Mouse (Mus musculus) liver, embryonic 15.5 days (tissue): ENCODE data around the gene Olfr972. TPM values are rescaled to one million over a fixed set of nuclear protein-coding genes. Genes with fewer than 3 reads are reported as not detected.
"Not testable (repeated sequence)": the region's sequence is repeated elsewhere in the genome, so short reads cannot be mapped to it uniquely, and the experiment has no call there.

ENCODE experiments used
- ATAC-seq: fragments of 200-750 bp; cut with Nextera tagmentation; 2 replicates; pipeline ENCODE4 v1.8.0; 2017; ENCODE audit warnings: moderate number of reproducible peaks, mild to moderate bottlenecking, moderate library complexity; ENCODE audit not compliant: insufficient read depth
- H3K27ac ChIP-seq: fragments of 300-500 bp; sonication (generic); replicated peaks from 2 replicates; pipeline ENCODE4 v1.5.1; 2015; ENCODE audit warnings: mild to moderate bottlenecking, inconsistent platforms
- H3K27me3 ChIP-seq: fragments of 300-500 bp; sonication (generic); 2 replicates; pipeline ENCODE4 v1.6.1; 2015; ENCODE audit warnings: mild to moderate bottlenecking, inconsistent platforms
- H3K36me3 ChIP-seq: fragments of 300-500 bp; sonication (generic); replicated peaks from 2 replicates; pipeline ENCODE4 v1.6.1; 2015; ENCODE audit warnings: moderate library complexity, mild to moderate bottlenecking, inconsistent platforms
- H3K4me1 ChIP-seq: fragments of 300-500 bp; sonication (generic); replicated peaks from 2 replicates; pipeline ENCODE4 v1.6.1; 2015; ENCODE audit warnings: inconsistent platforms
- H3K4me2 ChIP-seq: fragments of 300-500 bp; sonication (generic); 2 replicates; pipeline ENCODE4 v1.6.1; 2015; ENCODE audit warnings: moderate library complexity, mild to moderate bottlenecking, inconsistent platforms
- H3K4me3 ChIP-seq: fragments of 300-500 bp; sonication (generic); replicated peaks from 2 replicates; pipeline ENCODE4 v1.5.1; 2015; ENCODE audit warnings: mild to moderate bottlenecking, inconsistent platforms
- H3K9ac ChIP-seq: fragments of 300-500 bp; sonication (generic); 2 replicates; pipeline ENCODE4 v1.6.1; 2015; ENCODE audit warnings: moderate library complexity, mild to moderate bottlenecking, inconsistent platforms
- H3K9me3 ChIP-seq: fragments of 300-500 bp; sonication (generic); replicated peaks from 2 replicates; pipeline ENCODE4 v1.6.1; 2016; ENCODE audit warnings: inconsistent platforms
- WGBS: fragments of 180-500 bp; shearing (Covaris S2); methylation state at CpG from one replicate; pipeline ENCODE4 v1.1.7; 2015; ENCODE audit warnings: mixed read lengths; ENCODE audit not compliant: insufficient replicate concordance; 5-methylcytosine and 5-hydroxymethylcytosine counted together
- polyA plus RNA-seq: library from polyadenylated mRNA; unstranded; fragments of >200 nt; fragmentation: Nextera tagmentation; extraction: Ambion mirVana; gene quantifications from 2 replicates; pipeline ENCODE4 v1.2.1, GENCODE M21; 2015

The Olfr972 gene
- not detected in 2 replicates for polyA plus RNA-seq

- Histone ChIP-seq H3K4me1 (no peaks in the 10 kb centered on the region), H3K27me3 (no peaks in the 10 kb centered on the region)
Observed at GRCm38 (mm10) chr9:39866122-39866521, at the start of gene Olfr972. Gene Olfr972, plus strand, starts transcription at chr9:39866422.

GRCm38 (mm10) chr9:39836576-39836975, 29.6 kb upstream of the Olfr972 start, which contains the start of gene Olfr971:
Gene Olfr971, plus strand, starts transcription at chr9:39836876.
- not testable (repeated sequence) for H3K4me3 ChIP-seq, H3K4me2 ChIP-seq, ATAC-seq, H3K27ac ChIP-seq, H3K4me1 ChIP-seq, H3K36me3 ChIP-seq, H3K27me3 ChIP-seq, H3K9ac ChIP-seq, H3K9me3 ChIP-seq
- 46% methylated on average over 2 of the region's 2 CpGs for WGBS

More at GRCm38 (mm10) chr9:39866122-39866521, at the start of gene Olfr972:
- no peak for ATAC-seq
- no peaks in the 10 kb centered on the region for H3K9me3 ChIP-seq
- no peak within 1 kb of the TSS for H3K4me2 ChIP-seq
- H3K36me3 ChIP-seq, result no peaks in the 10 kb centered on the region
- no peak within 1 kb of the TSS for H3K9ac ChIP-seq
- H3K4me3 ChIP-seq, result no peak within 1 kb of the TSS
- WGBS, result 39% methylated on average over 2 of the region's 2 CpGs
- no peak within 1 kb of the TSS for H3K27ac ChIP-seq

DNA sequence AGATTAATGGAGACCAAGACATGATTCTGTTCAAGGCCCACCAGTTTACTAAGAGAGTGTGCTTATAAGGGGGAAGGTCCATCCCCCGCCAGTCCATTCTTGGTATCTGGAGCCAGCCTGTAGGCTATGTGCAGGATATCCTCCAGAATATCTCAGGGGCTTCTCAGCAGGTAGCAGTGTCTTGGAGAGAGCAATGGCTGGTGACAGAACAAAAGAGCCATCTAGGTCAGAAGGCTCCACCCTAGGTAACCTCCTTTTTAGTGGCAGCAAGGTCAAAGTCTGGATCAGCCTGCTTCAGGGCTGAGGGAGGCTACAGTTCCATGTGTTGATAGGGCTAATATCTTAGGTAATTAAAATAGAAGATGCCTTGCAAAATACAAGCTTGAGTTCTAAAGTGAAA, 5.8 kb downstream of the Olfr972 start:
- H3K36me3 ChIP-seq, H3K4me2 ChIP-seq, ATAC-seq, H3K9me3 ChIP-seq, H3K27ac ChIP-seq, H3K9ac ChIP-seq, H3K4me3 ChIP-seq, H3K4me1 ChIP-seq, H3K27me3 ChIP-seq: not testable (repeated sequence)
- 44% methylated on average over 1 of the region's 1 CpGs for WGBS

GRCm38 (mm10) chr9:39877541-39878396, 11.5 kb downstream of the Olfr972 start:
- H3K9ac ChIP-seq, ATAC-seq, H3K4me1 ChIP-seq, H3K4me2 ChIP-seq, H3K27me3 ChIP-seq, H3K36me3 ChIP-seq, H3K9me3 ChIP-seq, H3K4me3 ChIP-seq, H3K27ac ChIP-seq: not testable (repeated sequence)
- no CpG with 5 or more reads among the region's 4 CpGs for WGBS

DNA sequence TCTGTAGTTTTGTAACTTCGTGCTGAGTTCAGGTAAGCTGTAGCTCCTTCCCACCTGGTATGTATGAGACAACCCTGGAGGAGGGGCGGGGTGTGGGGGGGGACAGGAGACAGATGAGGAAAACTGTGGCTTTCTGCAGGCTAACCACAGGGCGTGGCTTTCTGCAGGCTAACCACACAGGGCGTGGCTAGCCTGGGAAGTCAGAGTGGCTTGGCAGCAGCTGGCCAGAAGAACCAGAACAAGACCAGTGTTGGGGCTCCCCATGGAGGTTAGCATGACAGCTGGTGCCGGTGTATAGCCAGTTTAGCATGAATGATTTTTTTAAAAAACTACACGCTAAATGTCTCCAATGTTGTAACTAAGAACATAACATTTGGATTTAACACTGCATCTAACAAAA, 38.9 kb downstream of the Olfr972 start:
- Histone ChIP-seq H3K4me2 (no peak overlapping the region), H3K36me3 (no peaks in the 10 kb centered on the region), H3K9ac (no peak overlapping the region), H3K4me3 (no peak overlapping the region), H3K27me3 (no peaks in the 10 kb centered on the region), H3K9me3 (no peaks in the 10 kb centered on the region), H3K4me1 (no peaks in the 10 kb centered on the region), H3K27ac (no peak overlapping the region)
- 15% methylated on average over 6 of the region's 6 CpGs for WGBS
- ATAC-seq, result no peak

GRCm38 (mm10) chr9:39907036-39907435, 40.8 kb downstream of the Olfr972 start, which contains the start of gene Olfr229:
Gene Olfr229, plus strand, starts transcription at chr9:39907336.
- Histone ChIP-seq H3K4me2 (no peak within 1 kb of the TSS), H3K27ac (no peak within 1 kb of the TSS), H3K36me3 (no peaks in the 10 kb centered on the region), H3K9me3 (no peaks in the 10 kb centered on the region), H3K4me1 (no peaks in the 10 kb centered on the region), H3K9ac (no peak within 1 kb of the TSS), H3K27me3 (no peaks in the 10 kb centered on the region), H3K4me3 (no peak within 1 kb of the TSS)
- ATAC-seq, result no peak
- WGBS, result 62% methylated on average over 2 of the region's 2 CpGs

DNA sequence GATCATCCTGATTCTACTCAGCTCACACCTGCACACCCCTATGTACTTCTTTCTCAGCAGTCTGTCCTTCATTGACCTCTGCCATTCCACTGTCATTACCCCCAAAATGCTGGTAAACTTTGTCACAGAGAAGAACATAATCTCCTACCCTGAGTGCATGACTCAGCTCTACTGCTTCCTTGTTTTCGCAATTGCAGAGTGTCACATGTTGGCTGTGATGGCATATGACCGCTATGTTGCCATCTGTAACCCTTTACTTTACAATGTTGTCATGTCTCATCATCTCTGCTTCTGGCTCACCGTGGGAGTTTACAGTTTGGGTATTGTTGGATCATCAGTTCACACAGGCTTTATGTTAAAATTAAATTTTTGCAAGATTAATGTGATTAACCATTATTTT, 43.7 kb downstream of the Olfr972 start:
- no peaks in the 10 kb centered on the region for H3K9me3 ChIP-seq
- no peaks in the 10 kb centered on the region for H3K27me3 ChIP-seq
- ATAC-seq, result no peak
- no peak overlapping the region for H3K4me3 ChIP-seq
- no peaks in the 10 kb centered on the region for H3K4me1 ChIP-seq
- H3K9ac ChIP-seq, result no peak overlapping the region
- H3K27ac ChIP-seq, result no peak overlapping the region
- 33% methylated on average over 3 of the region's 3 CpGs for WGBS
- no peak overlapping the region for H3K4me2 ChIP-seq
- no peaks in the 10 kb centered on the region for H3K36me3 ChIP-seq

Other genes starting within 250 kb of the Olfr972 start
- not detected in 2 replicates for gene Olfr960, start 245.0 kb upstream of the Olfr972 start, polyA plus RNA-seq
- not detected in 2 replicates for gene Olfr961, start 221.3 kb upstream of the Olfr972 start, polyA plus RNA-seq
- not detected in 2 replicates for gene Olfr963, start 199.2 kb upstream of the Olfr972 start, polyA plus RNA-seq
- not detected in 2 replicates for gene Olfr149, start 159.3 kb upstream of the Olfr972 start, polyA plus RNA-seq
- not detected in 2 replicates for gene Olfr965, start 155.1 kb upstream of the Olfr972 start, polyA plus RNA-seq
- not detected in 2 replicates for gene Olfr150, start 135.4 kb upstream of the Olfr972 start, polyA plus RNA-seq
- gene Olfr967, start 120.2 kb upstream of the Olfr972 start, polyA plus RNA-seq, result not detected in 2 replicates
- not detected in 2 replicates for gene Olfr968, start 83.2 kb upstream of the Olfr972 start, polyA plus RNA-seq
- not detected in 2 replicates for gene Olfr969, start 75.5 kb upstream of the Olfr972 start, polyA plus RNA-seq
- gene Olfr970, start 57.6 kb upstream of the Olfr972 start, polyA plus RNA-seq, result not detected in 2 replicates
- not detected in 2 replicates for gene Olfr971, start 29.5 kb upstream of the Olfr972 start, polyA plus RNA-seq
- not detected in 2 replicates for gene Olfr229, start 40.9 kb downstream of the Olfr972 start, polyA plus RNA-seq
- not detected in 2 replicates for gene Olfr974, start 71.1 kb downstream of the Olfr972 start, polyA plus RNA-seq
- not detected in 2 replicates for gene Olfr975, start 85.6 kb downstream of the Olfr972 start, polyA plus RNA-seq
- gene Olfr976, start 94.7 kb downstream of the Olfr972 start, polyA plus RNA-seq, result not detected in 2 replicates
- not detected in 2 replicates for gene Olfr978, start 125.7 kb downstream of the Olfr972 start, polyA plus RNA-seq
- not detected in 2 replicates for gene Olfr979, start 137.0 kb downstream of the Olfr972 start, polyA plus RNA-seq
- not detected in 2 replicates for gene Olfr980, start 143.2 kb downstream of the Olfr972 start, polyA plus RNA-seq
- gene Olfr981, start 155.0 kb downstream of the Olfr972 start, polyA plus RNA-seq, result not detected in 2 replicates
- gene Olfr982, start 207.4 kb downstream of the Olfr972 start, polyA plus RNA-seq, result not detected in 2 replicates
- not detected in 2 replicates for gene Olfr983, start 227.2 kb downstream of the Olfr972 start, polyA plus RNA-seq
- not detected in 2 replicates for gene Olfr984, start 247.8 kb downstream of the Olfr972 start, polyA plus RNA-seq